Mouse (Mus musculus) limb, embryonic 11.5 days (tissue): Measurements from ENCODE around the gene Syt2. TPM values are rescaled to one million over a fixed set of nuclear protein-coding genes. Genes with fewer than 3 reads are reported as not detected.

Experiments used
- ATAC-seq: fragments of 200-750 bp; cut with Nextera tagmentation; 2 replicates; pipeline ENCODE4 v1.8.0; 2017; ENCODE audit warnings: low read depth; ENCODE audit not compliant: insufficient number of reproducible peaks, low FRiP score, low TSS enrichment
- DNase-seq: peaks from one replicate; pipeline ENCODE4 v3.0.0-alpha.2; 2015; ENCODE audit warnings: low spot score
- H3K27ac ChIP-seq: fragments of 300-500 bp; sonication (generic); replicated peaks from 2 replicates; pipeline ENCODE4 v1.5.1; 2014; ENCODE audit warnings: low read depth, mild to moderate bottlenecking, low read length
- H3K27me3 ChIP-seq: fragments of 300-500 bp; sonication (generic); 2 replicates; pipeline ENCODE4 v1.6.1; 2014; ENCODE audit warnings: mild to moderate bottlenecking, low read length, mixed read lengths; ENCODE audit not compliant: control insufficient read depth, insufficient read depth
- H3K36me3 ChIP-seq: fragments of 300-500 bp; sonication (generic); 2 replicates; pipeline ENCODE4 v1.6.1; 2014; ENCODE audit warnings: mild to moderate bottlenecking, low read length, moderate library complexity, mixed read lengths; ENCODE audit not compliant: control insufficient read depth, insufficient read depth
- H3K4me1 ChIP-seq: fragments of 300-500 bp; sonication (generic); 2 replicates; pipeline ENCODE4 v1.6.1; 2014; ENCODE audit warnings: low read length, mixed read lengths; ENCODE audit not compliant: control insufficient read depth, insufficient read depth
- H3K4me2 ChIP-seq: fragments of 300-500 bp; sonication (generic); 2 replicates; pipeline ENCODE4 v1.6.1; 2014; ENCODE audit warnings: low read depth, mild to moderate bottlenecking, moderate library complexity; ENCODE audit not compliant: severe bottlenecking
- H3K4me3 ChIP-seq: fragments of 300-500 bp; sonication (generic); 2 replicates; pipeline ENCODE4 v1.5.1; 2014; ENCODE audit warnings: low read depth, low read length
- H3K9ac ChIP-seq: fragments of 300-500 bp; sonication (generic); 2 replicates; pipeline ENCODE4 v1.6.1; 2014; ENCODE audit warnings: mild to moderate bottlenecking, low read length
- H3K9me3 ChIP-seq: fragments of 300-500 bp; sonication (generic); 2 replicates; pipeline ENCODE4 v1.6.1; 2016; ENCODE audit warnings: low read length; ENCODE audit not compliant: control insufficient read depth
- WGBS: fragments of 180-500 bp; shearing (Covaris S2); extraction: QIAGEN DNeasy Blood & Tissue Kit; methylation state at CpG from one replicate; pipeline ENCODE4 v1.1.7; 2014; 5-methylcytosine and 5-hydroxymethylcytosine counted together
- polyA plus RNA-seq: library from polyadenylated mRNA; unstranded; fragments of >200 nt; fragmentation: Nextera tagmentation; extraction: Ambion mirVana; gene quantifications from 2 replicates; pipeline ENCODE4 v1.2.1, GENCODE M21; 2014

The Syt2 gene
- polyA plus RNA-seq, 1 experiment from 2014 or later: 0.28 TPM

DNA sequence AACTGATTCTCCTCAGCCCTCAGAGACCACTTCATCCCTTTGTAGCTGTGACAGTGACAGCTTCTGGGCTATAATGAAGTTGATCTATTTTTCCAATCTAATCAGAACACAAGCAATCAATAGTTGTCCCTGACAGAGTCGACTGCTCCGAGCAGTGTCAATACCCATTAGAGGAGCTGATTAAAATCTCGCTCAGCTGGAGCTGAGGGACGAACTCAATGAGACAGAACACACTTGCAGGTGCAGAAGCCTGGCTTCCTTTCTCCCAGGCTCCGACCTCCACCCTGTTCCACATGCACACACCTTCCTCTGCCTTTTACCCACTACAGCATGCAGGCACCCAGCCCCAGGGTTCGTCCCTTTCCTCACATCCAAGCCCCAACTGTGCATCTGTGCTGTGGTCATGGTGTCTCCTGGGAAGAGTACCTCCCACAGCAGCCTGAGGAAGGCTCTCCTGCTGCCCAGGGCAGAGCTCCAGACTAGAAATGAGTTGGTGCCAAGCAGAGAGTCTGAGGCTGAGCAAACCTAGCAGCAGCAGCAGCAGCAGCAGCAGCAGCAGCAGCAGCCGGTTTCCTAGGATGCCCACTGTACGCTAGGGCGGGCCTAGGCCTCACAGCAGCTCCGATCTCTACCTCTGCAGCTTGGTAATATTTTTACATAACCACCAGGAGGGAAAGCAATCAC, 109.9 kb downstream of the Syt2 start:
- DNase-seq: no peak
- Histone ChIP-seq H3K36me3 (no peaks in the 10 kb centered on the region), H3K27me3 (no peaks in the 10 kb centered on the region), H3K9me3 (no peaks in the 10 kb centered on the region), H3K27ac (no peak overlapping the region), H3K4me1 (0 out of 2 replicates have a peak, but pooled peaks cover 3% of the 10 kb centered on the region), H3K4me2 (no peak overlapping the region), H3K9ac (no peak overlapping the region), H3K4me3 (no peak overlapping the region)
- WGBS: 73% methylated on average over 10 of the region's 10 CpGs
- no peak for ATAC-seq

- no peaks in the 10 kb centered on the region for H3K9me3 ChIP-seq
- ATAC-seq (no peak), DNase-seq (no peak)
- no peaks in the 10 kb centered on the region for H3K27me3 ChIP-seq
- no peak overlapping the region for H3K4me3 ChIP-seq
- H3K9ac ChIP-seq: no peak overlapping the region
- H3K4me1 ChIP-seq: 0 out of 2 replicates have a peak, but pooled peaks cover 3% of the 10 kb centered on the region
- H3K36me3 ChIP-seq: no peaks in the 10 kb centered on the region
- whole genome bisulfite sequencing: 91% methylated on average over 3 of the region's 3 CpGs
- H3K4me2 ChIP-seq: no peak overlapping the region
- H3K27ac ChIP-seq: no peak overlapping the region
These were observed 110.8 kb downstream of the Syt2 start for GRCm38 (mm10) chr1:134757230-134757629.

GRCm38 (mm10) chr1:134759133-134759532, 112.7 kb downstream of the Syt2 start:
- no peaks in the 10 kb centered on the region for H3K4me1 ChIP-seq
- H3K9me3 ChIP-seq: no peaks in the 10 kb centered on the region
- no peak overlapping the region for H3K4me3 ChIP-seq
- H3K27me3 ChIP-seq: no peaks in the 10 kb centered on the region
- H3K36me3 ChIP-seq: no peaks in the 10 kb centered on the region
- DNase-seq (no peak), ATAC-seq (no peak)
- H3K27ac ChIP-seq: no peak overlapping the region
- H3K4me2 ChIP-seq: no peak overlapping the region
- WGBS: 90% methylated on average over 6 of the region's 6 CpGs
- no peak overlapping the region for H3K9ac ChIP-seq

DNA sequence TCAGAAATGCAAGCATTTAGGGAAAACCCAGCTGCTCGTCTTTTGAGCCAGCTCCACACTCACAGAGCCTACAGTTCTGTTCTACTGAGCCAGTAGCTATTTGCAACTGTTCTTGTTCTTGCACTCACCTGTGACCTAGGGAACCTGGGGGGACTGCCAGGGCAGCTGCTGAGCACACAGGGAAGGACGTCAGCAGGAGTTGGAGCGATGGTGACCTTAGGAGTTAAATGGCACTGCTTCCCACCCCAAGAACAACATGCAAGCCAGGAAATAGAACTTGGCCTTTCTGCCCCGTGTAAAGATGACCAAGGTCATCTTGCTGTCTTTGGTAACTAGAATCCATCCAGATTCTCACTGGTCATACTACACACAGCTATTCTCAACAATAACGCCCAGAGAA, 114.2 kb downstream of the Syt2 start:
- no peak overlapping the region for H3K4me2 ChIP-seq
- H3K27ac ChIP-seq: no peak overlapping the region
- no peak overlapping the region for H3K9ac ChIP-seq
- no peaks in the 10 kb centered on the region for H3K27me3 ChIP-seq
- H3K36me3 ChIP-seq: no peaks in the 10 kb centered on the region
- ATAC-seq (no peak), DNase-seq (no peak)
- 82% methylated on average over 5 of the region's 5 CpGs for WGBS
- no peak overlapping the region for H3K4me3 ChIP-seq
- no peaks in the 10 kb centered on the region for H3K9me3 ChIP-seq
- H3K4me1 ChIP-seq: no peaks in the 10 kb centered on the region

DNA sequence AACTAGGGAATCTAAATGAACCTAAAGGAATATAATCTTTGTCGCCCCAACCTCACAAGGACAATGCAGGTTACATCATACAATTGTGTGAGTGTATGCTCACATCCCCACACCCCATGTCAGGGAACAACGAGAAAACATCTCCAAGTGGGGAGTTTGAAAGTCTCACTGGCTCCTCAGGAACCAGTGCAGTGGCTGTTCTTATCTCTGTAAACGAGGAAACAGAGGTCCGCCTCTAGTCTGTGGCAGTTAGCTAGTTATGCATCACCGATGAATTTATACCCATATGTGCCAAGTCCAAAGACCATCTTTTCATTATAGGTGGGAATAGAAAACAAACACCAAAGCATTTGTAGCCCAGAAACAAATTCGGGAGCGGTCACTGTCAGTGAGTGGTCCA, 115.1 kb downstream of the Syt2 start:
- H3K36me3 ChIP-seq: no peaks in the 10 kb centered on the region
- WGBS: 94% methylated on average over 7 of the region's 7 CpGs

GRCm38 (mm10) chr1:134763250-134763649, 116.8 kb downstream of the Syt2 start:
- WGBS: 97% methylated on average over 4 of the region's 4 CpGs
- H3K9me3 ChIP-seq: no peaks in the 10 kb centered on the region
- no peak overlapping the region for H3K9ac ChIP-seq
- DNase-seq: no peak
- no peaks in the 10 kb centered on the region for H3K27me3 ChIP-seq
- 0 out of 2 replicates have a peak, but pooled peaks cover 5% of the 10 kb centered on the region for H3K4me1 ChIP-seq
- no peak overlapping the region for H3K4me3 ChIP-seq
- H3K4me2 ChIP-seq: no peak overlapping the region
- H3K27ac ChIP-seq: no peak overlapping the region
- no peak for ATAC-seq
- H3K36me3 ChIP-seq: no peaks in the 10 kb centered on the region

More for the DNA sequence above, 115.1 kb downstream of the Syt2 start:
- no peak overlapping the region for H3K4me2 ChIP-seq
- no peak for ATAC-seq
- H3K27ac ChIP-seq: no peak overlapping the region
- no peak overlapping the region for H3K4me3 ChIP-seq
- DNase-seq: no peak
- H3K4me1 ChIP-seq: no peaks in the 10 kb centered on the region
- H3K27me3 ChIP-seq: no peaks in the 10 kb centered on the region
- H3K9me3 ChIP-seq: no peaks in the 10 kb centered on the region
- no peak overlapping the region for H3K9ac ChIP-seq

DNA sequence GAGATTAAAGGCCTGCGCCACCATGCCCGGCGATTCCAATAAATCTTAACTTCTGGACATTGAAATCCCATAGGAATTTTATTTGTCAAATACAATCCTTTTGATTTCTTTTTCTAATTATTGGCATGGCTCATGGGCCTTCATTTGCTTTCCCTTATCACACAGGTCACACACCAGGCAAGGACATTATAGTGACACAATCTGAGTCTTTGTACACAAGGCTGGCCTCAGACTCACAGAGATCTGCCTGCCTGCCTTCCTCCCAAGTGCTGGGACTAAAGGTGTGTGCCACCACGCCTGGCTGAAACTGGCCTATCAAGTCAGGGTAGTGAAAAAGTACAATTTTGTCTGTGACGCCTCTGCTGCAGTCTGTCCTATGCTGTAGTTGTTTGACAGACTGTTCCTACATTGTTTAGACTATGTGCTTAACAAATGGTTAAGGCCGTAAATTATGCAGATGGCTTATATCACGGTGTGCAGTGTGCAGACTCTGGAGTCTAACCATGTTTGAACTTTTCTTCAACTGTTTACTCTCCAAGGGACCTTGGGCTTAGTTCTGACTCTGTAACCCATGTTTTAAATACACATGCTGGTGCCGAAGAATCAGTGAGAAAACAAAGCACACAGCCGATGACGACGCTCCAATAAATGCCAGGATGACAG, 117.4 kb downstream of the Syt2 start:
- no peak for ATAC-seq
- no peak for DNase-seq
- Histone ChIP-seq H3K9ac (no peak overlapping the region), H3K4me2 (no peak overlapping the region), H3K27me3 (no peaks in the 10 kb centered on the region), H3K4me1 (0 out of 2 replicates have a peak, but pooled peaks cover 5% of the 10 kb centered on the region), H3K9me3 (no peaks in the 10 kb centered on the region), H3K36me3 (no peaks in the 10 kb centered on the region), H3K27ac (no peak overlapping the region), H3K4me3 (no peak overlapping the region)
- WGBS: 73% methylated on average over 11 of the region's 11 CpGs

- H3K4me1 ChIP-seq: 0 out of 2 replicates have a peak, but pooled peaks cover 5% of the 10 kb centered on the region
- no peak overlapping the region for H3K4me2 ChIP-seq
These were observed 118.5 kb downstream of the Syt2 start for GRCm38 (mm10) chr1:134764831-134765458.

More at GRCm38 (mm10) chr1:134764831-134765458, 118.5 kb downstream of the Syt2 start:
- 67% methylated on average over 7 of the region's 7 CpGs for WGBS
- no peaks in the 10 kb centered on the region for H3K36me3 ChIP-seq
- H3K9me3 ChIP-seq: no peaks in the 10 kb centered on the region
- no peak for ATAC-seq
- no peak overlapping the region for H3K27ac ChIP-seq
- no peak for DNase-seq
- H3K27me3 ChIP-seq: no peaks in the 10 kb centered on the region
- no peak overlapping the region for H3K4me3 ChIP-seq
- H3K9ac ChIP-seq: no peak overlapping the region
